Mouse (Mus musculus) kidney, postnatal 0 days (tissue): ENCODE measurements at regions not wholly inside any gene's neighbourhood (a gene's known extent, or its start where the extent isn't known, plus 50 kb on each side); places are given as distances from the start of the nearest gene placed in this dataset.

Experiments
- ATAC-seq: fragments of 200-750 bp; cut with Nextera tagmentation; replicated peaks from 2 replicates; pipeline ENCODE4 v1.8.0; 2017; ENCODE audit warnings: low read depth, moderate number of reproducible peaks, moderate TSS enrichment, moderate library complexity; ENCODE audit not compliant: low FRiP score
- DNase-seq: peaks from one replicate; pipeline ENCODE4 v3.0.0-alpha.2; 2016; ENCODE audit warnings: low spot score
- H3K27ac ChIP-seq: fragments of 300-500 bp; sonication (generic); 2 replicates; pipeline ENCODE4 v1.5.1; 2014; ENCODE audit warnings: mild to moderate bottlenecking
- H3K27me3 ChIP-seq: fragments of 300-500 bp; sonication (generic); 2 replicates; pipeline ENCODE4 v1.6.1; 2014; ENCODE audit warnings: low read length, mixed read lengths; ENCODE audit not compliant: insufficient read depth
- H3K36me3 ChIP-seq: fragments of 300-500 bp; sonication (generic); 2 replicates; pipeline ENCODE4 v1.6.1; 2014; ENCODE audit warnings: low read length, mixed read lengths; ENCODE audit not compliant: insufficient read depth
- H3K4me1 ChIP-seq: fragments of 300-500 bp; sonication (generic); replicated peaks from 2 replicates; pipeline ENCODE4 v1.6.1; 2014; ENCODE audit warnings: antibody characterized with exemption, low read length, mixed read lengths; ENCODE audit not compliant: insufficient read depth
- H3K4me2 ChIP-seq: fragments of 300-500 bp; sonication (generic); 2 replicates; pipeline ENCODE4 v1.6.1; 2014; ENCODE audit warnings: mild to moderate bottlenecking, low read length, moderate library complexity, mixed read lengths
- H3K4me3 ChIP-seq: fragments of 300-500 bp; sonication (generic); replicated peaks from 2 replicates; pipeline ENCODE4 v1.5.1; 2014; ENCODE audit warnings: low read depth, low read length
- H3K9ac ChIP-seq: fragments of 300-500 bp; sonication (generic); 2 replicates; pipeline ENCODE4 v1.6.1; 2014; ENCODE audit warnings: low read depth, low read length
- H3K9me3 ChIP-seq: fragments of 300-500 bp; sonication (generic); replicated peaks from 2 replicates; pipeline ENCODE4 v1.6.1; 2016; ENCODE audit warnings: low read length, inconsistent platforms, mixed read lengths
- CTCF ChIP-seq: IDR thresholded peaks from 2 replicates; pipeline ENCODE4 v1.5.1; 2016; ENCODE audit warnings: antibody characterized with exemption, low read depth, mild to moderate bottlenecking, moderate library complexity
- WGBS: fragments of 180-500 bp; shearing (Covaris S2); extraction: QIAGEN DNeasy Blood & Tissue Kit; methylation state at CpG from one replicate; pipeline ENCODE4 v1.1.7; 2014; 5-methylcytosine and 5-hydroxymethylcytosine counted together

- no peaks in the 10 kb centered on the region for H3K9me3 ChIP-seq
- H3K4me1 ChIP-seq, result no peaks in the 10 kb centered on the region
- no peak for ATAC-seq
- no peak overlapping the region for H3K27ac ChIP-seq
- H3K36me3 ChIP-seq, result no peaks in the 10 kb centered on the region
- H3K4me2 ChIP-seq, result no peak overlapping the region
- TF ChIP-seq CTCF, result no peak
- H3K27me3 ChIP-seq, result no peaks in the 10 kb centered on the region
- 78% methylated on average over 3 of the region's 3 CpGs for WGBS
- no peak overlapping the region for H3K9ac ChIP-seq
- no peak overlapping the region for H3K4me3 ChIP-seq
- no peak for DNase-seq
Observed at GRCm38 (mm10) chr11:112912875-112913274, 130.9 kb downstream of the Sox9 start.

- WGBS, result 85% methylated on average over 1 of the region's 1 CpGs
- no peaks in the 10 kb centered on the region for H3K9me3 ChIP-seq
- ATAC-seq, result no peak
Observed at GRCm38 (mm10) chr11:112916923-112917322, 134.9 kb downstream of the Sox9 start.

GRCm38 (mm10) chr11:112920131-112920530 is 138.1 kb downstream of the Sox9 start:
- Histone ChIP-seq H3K27me3 (no peaks in the 10 kb centered on the region), H3K27ac (no peak overlapping the region), H3K4me1 (no peaks in the 10 kb centered on the region), H3K36me3 (no peaks in the 10 kb centered on the region), H3K4me3 (no peak overlapping the region), H3K9me3 (no peaks in the 10 kb centered on the region), H3K4me2 (no peak overlapping the region), H3K9ac (no peak overlapping the region)
- DNase-seq, result no peak
- no peak for ATAC-seq
- WGBS, result 87% methylated on average over 4 of the region's 4 CpGs
- TF ChIP-seq CTCF, result no peak

More at GRCm38 (mm10) chr11:112916923-112917322, 134.9 kb downstream of the Sox9 start:
- Histone ChIP-seq H3K4me2 (no peak overlapping the region), H3K4me3 (no peak overlapping the region), H3K27me3 (no peaks in the 10 kb centered on the region), H3K9ac (no peak overlapping the region), H3K27ac (no peak overlapping the region), H3K4me1 (no peaks in the 10 kb centered on the region), H3K36me3 (no peaks in the 10 kb centered on the region)
- DNase-seq, result no peak
- TF ChIP-seq CTCF, result no peak

GRCm38 (mm10) chr11:112924577-112924976 is 142.6 kb downstream of the Sox9 start:
- Histone ChIP-seq H3K4me1 (no peaks in the 10 kb centered on the region), H3K36me3 (no peaks in the 10 kb centered on the region), H3K27me3 (no peaks in the 10 kb centered on the region), H3K4me2 (no peak overlapping the region), H3K27ac (no peak overlapping the region), H3K9me3 (no peaks in the 10 kb centered on the region), H3K4me3 (no peak overlapping the region), H3K9ac (no peak overlapping the region)
- ATAC-seq, result no peak
- WGBS, result 68% methylated on average over 1 of the region's 1 CpGs
- DNase-seq, result no peak
- no peak for TF ChIP-seq CTCF

- Histone ChIP-seq H3K9ac (no peak overlapping the region), H3K4me1 (no peaks in the 10 kb centered on the region), H3K4me2 (no peak overlapping the region), H3K36me3 (no peaks in the 10 kb centered on the region), H3K27ac (no peak overlapping the region), H3K4me3 (no peak overlapping the region), H3K27me3 (no peaks in the 10 kb centered on the region), H3K9me3 (no peaks in the 10 kb centered on the region)
- 56% methylated on average over 6 of the region's 6 CpGs for WGBS
- no peak for TF ChIP-seq CTCF
- ATAC-seq (no peak), DNase-seq (no peak)
Observed at GRCm38 (mm10) chr11:112925140-112925539, 143.1 kb downstream of the Sox9 start.

GRCm38 (mm10) chr11:112926330-112927025 is 144.5 kb downstream of the Sox9 start:
- no peak for ATAC-seq
- TF ChIP-seq CTCF, result no peak
- H3K4me2 ChIP-seq, result no peak overlapping the region
- DNase-seq, result peak; percentile 34
- no peaks in the 10 kb centered on the region for H3K27me3 ChIP-seq
- no peak overlapping the region for H3K9ac ChIP-seq
- WGBS, result 56% methylated on average over 19 of the region's 19 CpGs
- H3K9me3 ChIP-seq, result no peaks in the 10 kb centered on the region
- no peak overlapping the region for H3K4me3 ChIP-seq
- no peaks in the 10 kb centered on the region for H3K4me1 ChIP-seq
- H3K36me3 ChIP-seq, result no peaks in the 10 kb centered on the region
- H3K27ac ChIP-seq, result no peak overlapping the region
